Mouse (Mus musculus) kidney, embryonic 14.5 days (tissue): Measurements from ENCODE around the gene Slc25a42. TPM values are rescaled to one million over a fixed set of nuclear protein-coding genes. Genes with fewer than 3 reads are reported as not detected.

Experiments
- ATAC-seq: fragments of 200-750 bp; cut with Nextera tagmentation; 2 replicates; pipeline ENCODE4 v1.8.0; 2017; ENCODE audit warnings: moderate number of reproducible peaks, mild to moderate bottlenecking, moderate TSS enrichment, moderate library complexity; ENCODE audit not compliant: low FRiP score, low TSS enrichment
- H3K27ac ChIP-seq: fragments of 300-500 bp; sonication (generic); 2 replicates; pipeline ENCODE4 v1.5.1; 2014; ENCODE audit warnings: low read depth, mild to moderate bottlenecking, low read length, moderate library complexity, mixed read lengths
- H3K27me3 ChIP-seq: fragments of 300-500 bp; sonication (generic); 2 replicates; pipeline ENCODE4 v1.6.1; 2014; ENCODE audit warnings: mild to moderate bottlenecking, low read length; ENCODE audit not compliant: control insufficient read depth, insufficient read depth
- H3K36me3 ChIP-seq: fragments of 300-500 bp; sonication (generic); 2 replicates; pipeline ENCODE4 v1.6.1; 2014; ENCODE audit warnings: low read length, mixed read lengths; ENCODE audit not compliant: control insufficient read depth, insufficient read depth
- H3K4me1 ChIP-seq: fragments of 300-500 bp; sonication (generic); 2 replicates; pipeline ENCODE4 v1.6.1; 2014; ENCODE audit warnings: low read length, mixed read lengths; ENCODE audit not compliant: control insufficient read depth, insufficient read depth
- H3K4me2 ChIP-seq: fragments of 300-500 bp; sonication (generic); replicated peaks from 2 replicates; pipeline ENCODE4 v1.6.1; 2014; ENCODE audit warnings: low read depth, mild to moderate bottlenecking, low read length
- H3K4me3 ChIP-seq: fragments of 300-500 bp; sonication (generic); 2 replicates; pipeline ENCODE4 v1.5.1; 2014; ENCODE audit warnings: mild to moderate bottlenecking, low read length
- H3K9ac ChIP-seq: fragments of 300-500 bp; sonication (generic); 2 replicates; pipeline ENCODE4 v1.6.1; 2014; ENCODE audit warnings: low read depth, mild to moderate bottlenecking, low read length, moderate library complexity
- H3K9me3 ChIP-seq: fragments of 300-500 bp; sonication (generic); 2 replicates; pipeline ENCODE4 v1.6.1; 2016; ENCODE audit warnings: low read length; ENCODE audit not compliant: control insufficient read depth
- WGBS: fragments of 180-500 bp; shearing (Covaris S2); extraction: QIAGEN DNeasy Blood & Tissue Kit; methylation state at CpG from one replicate; pipeline ENCODE4 v1.1.7; 2014; 5-methylcytosine and 5-hydroxymethylcytosine counted together
- polyA plus RNA-seq: library from polyadenylated mRNA; unstranded; fragments of >200 nt; fragmentation: Nextera tagmentation; extraction: Ambion mirVana; gene quantifications from 2 replicates; pipeline ENCODE4 v1.2.1, GENCODE M21; 2014

The Slc25a42 gene
- polyA plus RNA-seq, 1 experiment from 2014 or later, result 3.0 TPM

GRCm38 (mm10) chr8:70171240-70171639 lies 40.9 kb downstream of the Slc25a42 start:
- Histone ChIP-seq H3K4me1 (peaks cover 6% of the 10 kb centered on the region; the same call in 1 of the 2 replicates), H3K9ac (no peak overlapping the region), H3K27ac (no peak overlapping the region), H3K4me3 (no peak overlapping the region), H3K36me3 (peaks cover 3% of the 10 kb centered on the region; the same call in 1 of the 2 replicates), H3K9me3 (no peaks in the 10 kb centered on the region), H3K27me3 (no peaks in the 10 kb centered on the region; the same call in 1 of the 2 replicates), H3K4me2 (no peak overlapping the region)
- 79% methylated on average over 7 of the region's 7 CpGs for WGBS
- no peak for ATAC-seq

- WGBS, result 70% methylated on average over 3 of the region's 3 CpGs
- H3K9ac ChIP-seq, result no peak overlapping the region
- H3K36me3 ChIP-seq, result peaks cover 3% of the 10 kb centered on the region; the same call in 1 of the 2 replicates
- no peaks in the 10 kb centered on the region; the same call in 1 of the 2 replicates for H3K27me3 ChIP-seq
- no peak overlapping the region for H3K27ac ChIP-seq
- peaks cover 6% of the 10 kb centered on the region; the same call in 1 of the 2 replicates for H3K4me1 ChIP-seq
- H3K9me3 ChIP-seq, result no peaks in the 10 kb centered on the region
- H3K4me2 ChIP-seq, result no peak overlapping the region
- ATAC-seq, result no peak
- H3K4me3 ChIP-seq, result no peak overlapping the region
These were observed 41.4 kb downstream of the Slc25a42 start for GRCm38 (mm10) chr8:70170748-70171147.

GRCm38 (mm10) chr8:70170116-70170515 lies 42.0 kb downstream of the Slc25a42 start:
- H3K4me1 ChIP-seq, result peaks cover 6% of the 10 kb centered on the region; the same call in 1 of the 2 replicates
- H3K9ac ChIP-seq, result no peak overlapping the region
- ATAC-seq, result no peak
- no peak overlapping the region for H3K27ac ChIP-seq
- no peaks in the 10 kb centered on the region; the same call in 1 of the 2 replicates for H3K27me3 ChIP-seq
- H3K4me3 ChIP-seq, result no peak overlapping the region
- no peaks in the 10 kb centered on the region for H3K9me3 ChIP-seq
- WGBS, result 82% methylated on average over 3 of the region's 3 CpGs
- H3K4me2 ChIP-seq, result no peak overlapping the region
- 0 out of 2 replicates have a peak, but pooled peaks cover 3% of the 10 kb centered on the region for H3K36me3 ChIP-seq

GRCm38 (mm10) chr8:70166504-70167110 lies 45.5 kb downstream of the Slc25a42 start:
- Histone ChIP-seq H3K4me1 (no peaks in the 10 kb centered on the region), H3K4me2 (peak overlapping the region; percentile 41), H3K9ac (0 out of 2 replicates have a peak overlapping the region, but pooled peaks have one; percentile 8), H3K9me3 (no peaks in the 10 kb centered on the region), H3K36me3 (no peaks in the 10 kb centered on the region), H3K27me3 (no peaks in the 10 kb centered on the region; the same call in 1 of the 2 replicates), H3K27ac (no peak overlapping the region), H3K4me3 (peak overlapping the region; percentile 16; the same call in 1 of the 2 replicates)
- peak; percentile 91 for ATAC-seq
- WGBS, result 2% methylated on average over 21 of the region's 21 CpGs

GRCm38 (mm10) chr8:70163316-70163715 lies 48.8 kb downstream of the Slc25a42 start:
- 85% methylated on average over 3 of the region's 3 CpGs for WGBS
- Histone ChIP-seq H3K36me3 (no peaks in the 10 kb centered on the region), H3K9ac (no peak overlapping the region), H3K4me2 (no peak overlapping the region), H3K27me3 (no peaks in the 10 kb centered on the region; the same call in 1 of the 2 replicates), H3K9me3 (no peaks in the 10 kb centered on the region), H3K4me1 (no peaks in the 10 kb centered on the region), H3K4me3 (no peak overlapping the region), H3K27ac (no peak overlapping the region)
- ATAC-seq, result no peak

- no peak overlapping the region for H3K4me3 ChIP-seq
- no peaks in the 10 kb centered on the region for H3K4me1 ChIP-seq
- H3K9ac ChIP-seq, result no peak overlapping the region
- no peak overlapping the region for H3K27ac ChIP-seq
- H3K9me3 ChIP-seq, result no peaks in the 10 kb centered on the region
- no peak for ATAC-seq
- 72% methylated on average over 13 of the region's 13 CpGs for WGBS
- H3K4me2 ChIP-seq, result no peak overlapping the region
- H3K36me3 ChIP-seq, result no peaks in the 10 kb centered on the region
- no peaks in the 10 kb centered on the region for H3K27me3 ChIP-seq
These were observed 52.1 kb downstream of the Slc25a42 start for GRCm38 (mm10) chr8:70160015-70160414.

GRCm38 (mm10) chr8:70159211-70159610 lies 52.9 kb downstream of the Slc25a42 start:
- Histone ChIP-seq H3K9ac (no peak overlapping the region), H3K27ac (no peak overlapping the region), H3K27me3 (no peaks in the 10 kb centered on the region), H3K4me3 (no peak overlapping the region), H3K9me3 (no peaks in the 10 kb centered on the region), H3K4me2 (no peak overlapping the region), H3K4me1 (no peaks in the 10 kb centered on the region), H3K36me3 (no peaks in the 10 kb centered on the region)
- no peak for ATAC-seq
- 84% methylated on average over 4 of the region's 4 CpGs for WGBS

- H3K4me3 ChIP-seq, result peak overlapping the region; percentile 35
- H3K4me2 ChIP-seq, result peak overlapping the region; percentile 52
- no peaks in the 10 kb centered on the region for H3K4me1 ChIP-seq
- H3K27ac ChIP-seq, result no peak overlapping the region
- no peaks in the 10 kb centered on the region for H3K36me3 ChIP-seq
- no peaks in the 10 kb centered on the region for H3K27me3 ChIP-seq
- peak overlapping the region; percentile 32 for H3K9ac ChIP-seq
- peak; percentile 92 for ATAC-seq
- 16% methylated on average over 33 of the region's 40 CpGs for WGBS
- no peaks in the 10 kb centered on the region for H3K9me3 ChIP-seq
These were observed 53.8 kb downstream of the Slc25a42 start for GRCm38 (mm10) chr8:70158069-70158853.
